Mouse (Mus musculus): ENCODE results near the gene Mxd4.

Gene Mxd4

GRCm38 (mm10) chr5:34170726-34171125 lies 16.8 kb downstream of the Mxd4 start:
- DNase-seq (ENCODE audit: low spot score in 2 of 2) = no peak

GRCm38 (mm10) chr5:34169954-34170353 lies 17.6 kb downstream of the Mxd4 start:
- DNase-seq (ENCODE audit: low spot score in 2 of 2) = no peak

- peak; percentile 90 to 98 for DNase-seq (ENCODE audit: low spot score in 2 of 2)
Measured at GRCm38 (mm10) chr5:34168950-34169891, 18.3 kb downstream of the Mxd4 start, which contains the start of the genes Poln and Haus3. Poln (minus strand) TSS chr5:34169448. Haus3 (minus strand) TSS chr5:34169527.

GRCm38 (mm10) chr5:34167857-34168256 lies 19.7 kb downstream of the Mxd4 start:
- DNase-seq (ENCODE audit: low spot score in 2 of 2) = no peak

GRCm38 (mm10) chr5:34165793-34166192 lies 21.7 kb downstream of the Mxd4 start:
- DNase-seq (ENCODE audit: low spot score in 2 of 2) = no peak

- no peak for DNase-seq (ENCODE audit: low spot score in 2 of 2)
Measured at GRCm38 (mm10) chr5:34148476-34148875, 39.0 kb downstream of the Mxd4 start.

GRCm38 (mm10) chr5:34147554-34147953 lies 40.0 kb downstream of the Mxd4 start:
- DNase-seq (ENCODE audit: low spot score in 2 of 2) = no peak

GRCm38 (mm10) chr5:34139751-34140150 lies 47.8 kb downstream of the Mxd4 start:
- DNase-seq (ENCODE audit: low spot score in 2 of 2) = peak; percentile 2 to 6

- DNase-seq (ENCODE audit: low spot score in 2 of 2) = no peak
Measured at GRCm38 (mm10) chr5:34132731-34133130, 54.8 kb downstream of the Mxd4 start.

GRCm38 (mm10) chr5:34124131-34124530 lies 63.4 kb downstream of the Mxd4 start:
- no peak for DNase-seq (ENCODE audit: low spot score in 2 of 2)

All from urinary bladder, postnatal 36 days (tissue).